Mouse (Mus musculus): Measurements from ENCODE around the gene Pde11a. TPM values are rescaled to one million over a fixed set of nuclear protein-coding genes. Genes with fewer than 3 reads are reported as not detected.

Gene Pde11a
- total RNA-seq, 1 experiment: 0.27 TPM

DNA sequence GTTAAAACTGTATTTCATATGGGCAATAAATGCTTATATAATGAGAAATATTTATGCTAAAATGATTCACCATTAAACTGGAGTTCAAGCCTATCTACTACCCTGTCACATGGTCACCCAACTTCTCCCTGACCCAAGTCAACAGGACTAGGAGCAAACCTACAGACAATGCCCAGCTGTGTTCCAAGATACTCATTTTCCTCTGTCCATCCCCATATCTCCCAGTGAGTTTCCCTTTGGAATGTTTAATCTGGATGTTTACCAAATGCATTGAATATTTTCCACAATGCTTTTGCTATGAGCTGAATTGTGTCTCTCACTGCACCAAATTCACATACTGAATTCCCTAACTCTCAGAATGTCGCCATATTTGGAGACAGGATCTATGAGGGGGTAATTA, 221.4 kb downstream of the Pde11a start:
- no peak for DNase-seq (ENCODE audit: low read depth, low spot score)
- no peak for TF ChIP-seq CHD2 (IDR thresholded peaks at IDR 0.05; ENCODE audit: low read depth, low read length)
- TF ChIP-seq ZC3H11A (IDR thresholded peaks at IDR 0.05; ENCODE audit: borderline replicate concordance, low read depth, low read length): no peak
- TF ChIP-seq MAFK (IDR thresholded peaks at IDR 0.05; ENCODE audit: insufficient read depth, low read depth, low read length): no peak
- TF ChIP-seq ZNF384 (IDR thresholded peaks at IDR 0.05; ENCODE audit: low read depth, low read length): no peak
- TF ChIP-seq HCFC1 (IDR thresholded peaks at IDR 0.05; ENCODE audit: borderline replicate concordance, insufficient read depth, low read length): no peak
- H3K27ac ChIP-seq (ENCODE audit: insufficient read depth, low read depth, low read length, poor library complexity, severe bottlenecking): no peak overlapping the region
- no peaks in the 10 kb centered on the region for H3K9me3 ChIP-seq (ENCODE audit: control insufficient read depth, insufficient read depth, low read depth, low read length)
- in situ Hi-C loops (cut with MboI; ENCODE audit: low sequenced_read_pairs in 2 of 2, unreplicated experiment in 2 of 2): no loop called here
- no peak overlapping the region for H3K9ac ChIP-seq (ENCODE audit: insufficient read depth, low read depth, low read length, poor library complexity, severe bottlenecking)
- no peaks in the 10 kb centered on the region for H3K36me3 ChIP-seq (ENCODE audit: control insufficient read depth, insufficient read depth, low read length, poor library complexity, severe bottlenecking)
- no peak overlapping the region for H3K4me3 ChIP-seq (ENCODE audit: insufficient read depth in 1 of 2, low read depth in 1 of 2, low read length in 2 of 2, poor library complexity in 1 of 2, severe bottlenecking in 1 of 2)
- no peaks in the 10 kb centered on the region for H3K4me1 ChIP-seq (ENCODE audit: control insufficient read depth in 2 of 2, insufficient read depth in 2 of 2, low read length in 2 of 2, poor library complexity in 1 of 2)

DNA sequence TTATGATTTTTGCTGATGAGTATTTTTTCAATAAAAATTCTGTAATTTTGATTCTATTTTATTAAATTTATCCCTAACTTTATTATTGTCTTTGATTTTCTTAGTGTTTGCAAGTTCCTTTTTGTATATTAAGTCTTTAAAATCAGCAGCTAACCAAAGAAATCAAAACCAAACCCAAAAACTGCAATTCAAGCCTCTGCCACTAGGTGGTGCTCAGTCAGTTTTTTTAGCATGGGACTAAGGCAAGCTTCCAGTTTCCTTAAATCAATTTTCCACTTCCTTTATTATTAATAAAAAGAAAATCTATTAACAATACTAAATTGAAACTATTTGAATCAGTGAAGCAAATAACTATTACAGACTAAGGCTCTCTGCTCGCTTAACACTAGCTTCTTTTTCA, 222.9 kb downstream of the Pde11a start:
- no peaks in the 10 kb centered on the region for H3K4me1 ChIP-seq (ENCODE audit: control insufficient read depth in 2 of 2, insufficient read depth in 2 of 2, low read length in 2 of 2, poor library complexity in 1 of 2)
- no peaks in the 10 kb centered on the region for H3K36me3 ChIP-seq (ENCODE audit: control insufficient read depth, insufficient read depth, low read length, poor library complexity, severe bottlenecking)
- no peak overlapping the region for H3K4me3 ChIP-seq (ENCODE audit: insufficient read depth in 1 of 2, low read depth in 1 of 2, low read length in 2 of 2, poor library complexity in 1 of 2, severe bottlenecking in 1 of 2)
- no peaks in the 10 kb centered on the region for H3K9me3 ChIP-seq (ENCODE audit: control insufficient read depth, insufficient read depth, low read depth, low read length)
- no peak overlapping the region for H3K27ac ChIP-seq (ENCODE audit: insufficient read depth, low read depth, low read length, poor library complexity, severe bottlenecking)
- in situ Hi-C loops (cut with MboI; ENCODE audit: low sequenced_read_pairs in 2 of 2, unreplicated experiment in 2 of 2): no loop called here
- H3K9ac ChIP-seq (ENCODE audit: insufficient read depth, low read depth, low read length, poor library complexity, severe bottlenecking): no peak overlapping the region
- DNase-seq (ENCODE audit: low read depth, low spot score): peak; percentile 65
- TF ChIP-seq HCFC1 (IDR thresholded peaks at IDR 0.05; ENCODE audit: borderline replicate concordance, insufficient read depth, low read length): no peak
- no peak for TF ChIP-seq ZC3H11A (IDR thresholded peaks at IDR 0.05; ENCODE audit: borderline replicate concordance, low read depth, low read length)

DNA sequence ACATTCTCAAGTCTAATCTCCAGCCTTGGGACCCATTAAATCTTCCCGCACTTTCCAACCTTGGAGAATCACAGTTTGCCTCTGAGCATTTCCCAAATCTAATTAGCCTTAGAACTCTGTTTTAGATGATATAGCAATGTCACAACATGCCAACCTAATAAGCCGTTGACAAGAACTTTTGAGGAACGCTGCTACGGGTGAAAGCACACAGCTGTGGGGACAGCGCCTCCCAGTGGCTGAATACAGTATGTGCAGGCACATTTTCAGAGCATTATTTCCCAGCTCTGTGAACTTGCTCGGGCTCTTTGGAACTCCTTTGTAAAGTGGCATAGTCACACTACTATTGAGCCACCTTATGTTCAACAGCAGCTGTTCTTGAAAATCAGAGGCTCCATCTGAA, 223.8 kb downstream of the Pde11a start:
- H3K4me1 ChIP-seq (ENCODE audit: control insufficient read depth in 2 of 2, insufficient read depth in 2 of 2, low read length in 2 of 2, poor library complexity in 1 of 2): no peaks in the 10 kb centered on the region
- H3K36me3 ChIP-seq (ENCODE audit: control insufficient read depth, insufficient read depth, low read length, poor library complexity, severe bottlenecking): no peaks in the 10 kb centered on the region
- in situ Hi-C loops (cut with MboI; ENCODE audit: low sequenced_read_pairs in 2 of 2, unreplicated experiment in 2 of 2): no loop called here
- TF ChIP-seq ZC3H11A (IDR thresholded peaks at IDR 0.05; ENCODE audit: borderline replicate concordance, low read depth, low read length) (peak; percentile 87; the same call in 1 of the 2 replicates), MAFK (IDR thresholded peaks at IDR 0.05; ENCODE audit: insufficient read depth, low read depth, low read length) (no peak)
- H3K9ac ChIP-seq (ENCODE audit: insufficient read depth, low read depth, low read length, poor library complexity, severe bottlenecking): no peak overlapping the region
- H3K4me3 ChIP-seq (ENCODE audit: insufficient read depth in 1 of 2, low read depth in 1 of 2, low read length in 2 of 2, poor library complexity in 1 of 2, severe bottlenecking in 1 of 2): no peak overlapping the region
- H3K27ac ChIP-seq (ENCODE audit: insufficient read depth, low read depth, low read length, poor library complexity, severe bottlenecking): no peak overlapping the region
- peak; percentile 47 for DNase-seq (ENCODE audit: low read depth, low spot score)
- no peaks in the 10 kb centered on the region for H3K9me3 ChIP-seq (ENCODE audit: control insufficient read depth, insufficient read depth, low read depth, low read length)

DNA sequence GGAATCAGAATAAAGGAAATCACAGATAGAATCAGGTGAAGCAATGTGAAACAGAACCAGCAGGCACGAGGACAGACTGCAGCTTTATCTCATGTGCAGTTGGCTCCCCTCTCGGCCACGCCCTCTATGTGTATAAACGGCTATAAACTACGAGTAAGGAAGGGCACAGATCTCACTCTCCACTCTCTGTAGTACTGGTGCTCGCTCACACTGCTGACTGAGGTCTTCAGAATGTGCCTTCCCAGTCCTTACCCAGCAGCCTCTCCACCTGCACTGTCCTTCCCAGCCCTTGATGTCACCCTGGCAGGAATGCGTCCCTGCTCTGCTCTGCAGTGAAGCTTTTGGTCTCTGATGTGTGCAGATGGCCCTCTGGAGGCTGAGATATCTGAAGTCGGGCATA, 228.9 kb downstream of the Pde11a start:
- H3K4me3 ChIP-seq (ENCODE audit: insufficient read depth in 1 of 2, low read depth in 1 of 2, low read length in 2 of 2, poor library complexity in 1 of 2, severe bottlenecking in 1 of 2): no peak overlapping the region
- H3K27ac ChIP-seq (ENCODE audit: insufficient read depth, low read depth, low read length, poor library complexity, severe bottlenecking): no peak overlapping the region
- no peak for DNase-seq (ENCODE audit: low read depth, low spot score)
- TF ChIP-seq MAFK (IDR thresholded peaks at IDR 0.05; ENCODE audit: insufficient read depth, low read depth, low read length): no peak
- H3K4me1 ChIP-seq (ENCODE audit: control insufficient read depth in 2 of 2, insufficient read depth in 2 of 2, low read length in 2 of 2, poor library complexity in 1 of 2): no peaks in the 10 kb centered on the region
- H3K9me3 ChIP-seq (ENCODE audit: control insufficient read depth, insufficient read depth, low read depth, low read length): no peaks in the 10 kb centered on the region
- no peak overlapping the region; the same call in 1 of the 2 replicates for H3K9ac ChIP-seq (ENCODE audit: insufficient read depth, low read depth, low read length, poor library complexity, severe bottlenecking)
- in situ Hi-C loops (cut with MboI; ENCODE audit: low sequenced_read_pairs in 2 of 2, unreplicated experiment in 2 of 2): no loop called here
- H3K36me3 ChIP-seq (ENCODE audit: control insufficient read depth, insufficient read depth, low read length, poor library complexity, severe bottlenecking): no peaks in the 10 kb centered on the region

DNA sequence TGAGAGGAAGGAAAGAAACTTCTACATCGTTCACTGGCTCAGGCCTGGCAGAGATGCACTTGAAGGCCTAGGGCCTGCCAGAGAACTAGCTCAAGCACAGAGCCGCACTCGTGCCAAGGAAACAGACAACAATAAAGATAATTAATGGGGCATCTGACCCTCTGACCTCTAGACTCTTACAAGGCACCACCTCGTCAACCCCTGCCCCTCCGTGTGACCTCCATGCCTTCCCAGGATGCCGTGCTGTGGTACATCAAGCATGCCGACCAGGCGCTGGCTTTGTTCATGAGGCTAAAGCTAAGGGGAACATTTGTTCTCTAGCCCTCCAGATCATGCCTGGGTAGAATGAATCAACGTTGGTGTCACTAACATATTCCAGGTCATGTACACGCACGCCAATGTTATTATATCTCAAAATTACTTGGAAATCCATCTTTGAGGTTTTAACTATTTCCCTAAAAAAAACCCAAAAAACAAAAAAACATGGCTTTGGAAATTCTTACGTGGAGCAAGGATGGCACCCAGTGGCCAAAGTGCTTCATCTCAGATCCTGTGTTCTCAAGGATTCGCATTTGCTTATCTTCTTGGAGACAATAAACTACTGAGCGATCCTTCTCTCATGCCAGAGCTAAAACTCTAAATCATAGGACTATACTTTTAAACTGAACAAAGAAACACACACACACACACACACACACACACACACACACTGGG, 236.5 kb downstream of the Pde11a start:
- TF ChIP-seq CHD2 (IDR thresholded peaks at IDR 0.05; ENCODE audit: low read depth, low read length) (no peak), ZNF384 (IDR thresholded peaks at IDR 0.05; ENCODE audit: low read depth, low read length) (peak; percentile 80), ZC3H11A (IDR thresholded peaks at IDR 0.05; ENCODE audit: borderline replicate concordance, low read depth, low read length) (no peak)
- no peak overlapping the region for H3K9ac ChIP-seq (ENCODE audit: insufficient read depth, low read depth, low read length, poor library complexity, severe bottlenecking)
- no peak overlapping the region for H3K27ac ChIP-seq (ENCODE audit: insufficient read depth, low read depth, low read length, poor library complexity, severe bottlenecking)
- no peak overlapping the region for H3K4me3 ChIP-seq (ENCODE audit: insufficient read depth in 1 of 2, low read depth in 1 of 2, low read length in 2 of 2, poor library complexity in 1 of 2, severe bottlenecking in 1 of 2)
- H3K4me1 ChIP-seq (ENCODE audit: control insufficient read depth in 2 of 2, insufficient read depth in 2 of 2, low read length in 2 of 2, poor library complexity in 1 of 2): no peaks in the 10 kb centered on the region
- H3K9me3 ChIP-seq (ENCODE audit: control insufficient read depth, insufficient read depth, low read depth, low read length): no peaks in the 10 kb centered on the region
- no peak for DNase-seq (ENCODE audit: low read depth, low spot score)
- H3K36me3 ChIP-seq (ENCODE audit: control insufficient read depth, insufficient read depth, low read length, poor library complexity, severe bottlenecking): no peaks in the 10 kb centered on the region
- in situ Hi-C loops (cut with MboI; ENCODE audit: low sequenced_read_pairs in 2 of 2, unreplicated experiment in 2 of 2): no loop called here
